8 mouse cellular contexts compared by ENCODE assay signal in the genomic region with DNA sequence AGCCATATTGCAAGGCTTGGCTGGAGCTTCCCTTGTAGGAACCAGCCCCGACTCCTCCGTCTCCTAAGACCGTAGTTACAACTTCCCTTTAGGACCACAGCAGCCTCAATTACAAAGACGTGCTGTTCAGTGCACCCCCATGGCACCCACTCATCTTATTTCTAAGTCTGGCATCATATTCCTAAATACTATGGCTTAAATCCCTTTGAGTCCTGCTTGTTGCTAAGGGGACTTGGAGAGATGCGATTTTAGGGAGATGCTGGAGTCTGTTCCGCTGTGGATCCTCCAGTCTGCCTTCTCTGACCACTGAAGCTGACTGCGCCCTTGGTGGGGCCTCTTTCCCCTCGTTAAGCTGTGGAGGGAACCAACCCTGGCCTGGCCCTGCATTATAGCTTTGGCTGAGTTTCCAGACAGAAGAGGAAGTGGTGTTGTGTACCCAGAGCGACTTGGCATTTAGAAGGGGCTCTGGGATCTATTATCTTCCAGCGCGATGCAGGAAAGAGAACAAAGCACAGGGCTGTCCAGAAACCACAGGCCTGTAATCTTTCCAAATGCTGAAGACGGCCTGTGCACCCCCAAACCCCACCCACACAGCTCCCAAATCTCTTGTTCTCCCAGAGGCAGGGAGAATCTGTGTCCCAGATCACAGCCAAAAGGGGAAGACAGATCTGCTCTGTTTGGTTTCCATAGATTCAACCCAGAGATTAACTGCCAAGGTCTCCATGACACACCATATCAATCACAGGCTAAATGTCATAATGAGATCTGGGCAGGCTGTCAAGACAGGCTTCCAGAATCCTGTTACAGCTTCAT. TPM values are rescaled to one million over a fixed set of nuclear protein-coding genes. Genes with fewer than 3 reads are reported as not detected.
DNase-seq lines count a peak whose midpoint lies in the region; TF ChIP-seq lines count a peak whose summit lies in the region.

No protein-coding gene starts in this region.

- peaks cover 19% of the 10 kb centered on the region for H3K4me1 ChIP-seq in lung, adult 2 months (ENCODE audit: control insufficient read depth, insufficient read depth, low read length)

- peak; percentile 72 for DNase-seq in adrenal gland, adult 2 months
- DNase-seq in adrenal gland, adult 18-20 months (ENCODE audit: low spot score in 2 of 2): no peak
- peak; percentile 47 for DNase-seq in brain, embryonic 18.5 days (ENCODE audit: low read depth, low spot score)
- DNase-seq in heart, adult 11 months: peak; percentile 97
- peak; percentile 61 to 75 for DNase-seq in layer of hippocampus, adult 18-20 months (ENCODE audit: low spot score in 2 of 2)
- peak; percentile 19 for DNase-seq in lung, adult 2 months
- DNase-seq in right cerebral cortex, adult 2 months (ENCODE audit: low spot score in 2 of 2): peak; percentile 32 to 54
- DNase-seq in spleen, adult 18-20 months: no peak

- TF ChIP-seq CTCF in lung, adult 2 months (IDR thresholded peaks at IDR 0.05; ENCODE audit: insufficient read depth, low read length): no peak

- WGBS in lung, adult 2 months: 37% methylated on average over 12 of the region's 12 CpGs

- H3K4me3 ChIP-seq in lung, adult 2 months (replicated peaks; ENCODE audit: extremely low read depth, low read depth, low read length): no peak overlapping the region

- 0 out of 2 replicates have a peak, but pooled peaks have one; percentile 9 for TF ChIP-seq POLR2A in lung, adult 2 months (IDR thresholded peaks at IDR 0.05; ENCODE audit: borderline replicate concordance, extremely low read depth, low read depth, low read length)

RNA-seq across cellular contexts. Expression of a gene that starts 7.4 kb away (rescaled TPM):
- under 1 TPM; 0.58 to 0.62 TPM for total RNA-seq in adrenal gland, adult 2 months (2021)
- polyA plus RNA-seq in adrenal gland, adult 2 months (2012; rRNA removed): 0.40 and 0.49 TPM in 2 replicates
- total RNA-seq in adrenal gland, adult 18-20 months (2021): 1 to 10 TPM in 1 of 2 experiments, under 1 TPM in 1; 0.83 to 2.5 TPM
- under 1 TPM; 0.45 to 0.48 TPM for total RNA-seq in layer of hippocampus, adult 18-20 months (2021)
- polyA plus RNA-seq in lung, adult 2 months (2012; rRNA removed): 1.6 TPM in 1 of 2 replicates, not detected in the other

RNA-seq across cellular contexts. Expression of a gene that starts 43.4 kb away (rescaled TPM):
- total RNA-seq in adrenal gland, adult 2 months (2021): 10 to 100 TPM; 46.5 to 47.5 TPM
- 18.8 and 22.2 TPM in 2 replicates for polyA plus RNA-seq in adrenal gland, adult 2 months (2012; rRNA removed)
- total RNA-seq in adrenal gland, adult 18-20 months (2021): 10 to 100 TPM; 45.1 to 52.9 TPM
- 10 to 100 TPM; 82.2 to 86.3 TPM for total RNA-seq in layer of hippocampus, adult 18-20 months (2021)
- polyA plus RNA-seq in lung, adult 2 months (2012; rRNA removed): 12.1 and 13.3 TPM in 2 replicates

RNA-seq across cellular contexts. Expression of a gene that starts 44.0 kb away (rescaled TPM):
- not detected for total RNA-seq in adrenal gland, adult 2 months (2021)
- 0.77 and 1.1 TPM in 2 replicates for polyA plus RNA-seq in adrenal gland, adult 2 months (2012; rRNA removed)
- total RNA-seq in adrenal gland, adult 18-20 months (2021): under 1 TPM in 1 of 2 experiments, not detected in 1; 0.77 TPM
- total RNA-seq in layer of hippocampus, adult 18-20 months (2021): under 1 TPM; 0.62 to 0.68 TPM
- 0.52 and 6.7 TPM in 2 replicates for polyA plus RNA-seq in lung, adult 2 months (2012; rRNA removed)

Comparison
In these comparisons a context has a peak if more than half of its experiments do, and no peak if none do; other contexts are left out.
1. DNase-seq: peak in adrenal gland, adult 2 months (single experiment), brain, embryonic 18.5 days (single experiment), heart, adult 11 months (single experiment), layer of hippocampus, adult 18-20 months (2 of 2), lung, adult 2 months (single experiment) and right cerebral cortex, adult 2 months (2 of 2); none in adrenal gland, adult 18-20 months (0 of 2) and spleen, adult 18-20 months (0 of 2).